Mouse (Mus musculus): ENCODE results near the gene Ace.

DNA sequence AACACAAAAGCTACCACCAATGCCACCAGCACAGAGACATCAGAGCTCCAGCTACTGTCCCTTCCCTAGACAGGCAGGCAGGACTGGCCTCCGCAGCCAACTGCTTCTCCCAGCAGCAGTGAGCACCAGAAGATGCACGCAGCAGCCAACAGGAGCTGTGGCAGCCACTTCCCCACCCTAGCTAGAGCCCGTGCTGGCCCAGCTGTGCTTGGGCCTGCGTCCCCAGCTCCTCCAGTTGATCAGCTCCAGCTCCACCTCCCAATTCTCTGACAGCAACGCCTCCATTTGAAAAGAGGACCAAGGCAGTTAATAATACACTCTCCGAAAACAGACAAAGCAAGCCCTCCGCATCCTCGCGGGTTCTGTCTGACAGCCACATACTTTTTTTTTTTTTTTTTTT lies 29.0 kb upstream of the Ace start:
- TF ChIP-seq EP300 (optimal IDR thresholded peaks at IDR 0.05) (no peak), CTCF (IDR thresholded peaks at IDR 0.05; ENCODE audit: low read depth) (no peak)
